Mouse (Mus musculus): ENCODE measurements around the gene Gid8.

Gid8 gene

GRCm38 (mm10) chr2:180754976-180755688 is 45.2 kb downstream of the Gid8 start:
- no peak for DNase-seq

GRCm38 (mm10) chr2:180755896-180756295 is 46.0 kb downstream of the Gid8 start:
- DNase-seq = no peak

- no peak for DNase-seq
Measured at GRCm38 (mm10) chr2:180756786-180757185, 46.9 kb downstream of the Gid8 start.

GRCm38 (mm10) chr2:180758513-180759263 is 48.8 kb downstream of the Gid8 start:
- DNase-seq = no peak

- no peak for DNase-seq
Measured at GRCm38 (mm10) chr2:180764986-180765385, 55.1 kb downstream of the Gid8 start.

GRCm38 (mm10) chr2:180765713-180766112 is 55.8 kb downstream of the Gid8 start:
- DNase-seq = no peak
